Mouse (Mus musculus): ENCODE data around the gene Nup88. TPM values are rescaled to one million over a fixed set of nuclear protein-coding genes. Genes with fewer than 3 reads are reported as not detected.

Gene Nup88
- polyA plus RNA-seq, 1 experiment = 56.2 TPM

GRCm38 (mm10) chr11:70972586-70972985 is 2.8 kb upstream of the Nup88 start:
- peaks cover 7% of the 10 kb centered on the region; the same call in 1 of the 2 replicates for H3K4me1 ChIP-seq (ENCODE audit: control insufficient read depth, insufficient read depth, low read length)
- H3K27ac ChIP-seq (ENCODE audit: insufficient read depth, low read depth, low read length) = no peak overlapping the region
- TF ChIP-seq CTCF (IDR thresholded peaks at IDR 0.05; ENCODE audit: low read depth, low read length) (no peak), POLR2A (IDR thresholded peaks at IDR 0.05; ENCODE audit: borderline replicate concordance, low read depth, low read length) (no peak)
- no peak overlapping the region for H3K4me3 ChIP-seq (ENCODE audit: insufficient read depth, low read length)

GRCm38 (mm10) chr11:70970560-70971540 is 1.1 kb upstream of the Nup88 start:
- no peak for TF ChIP-seq CTCF (IDR thresholded peaks at IDR 0.05; ENCODE audit: low read depth, low read length)
- no peak for TF ChIP-seq POLR2A (IDR thresholded peaks at IDR 0.05; ENCODE audit: borderline replicate concordance, low read depth, low read length)

GRCm38 (mm10) chr11:70969271-70969794 is 440 bp downstream of the Nup88 start:
- peak overlapping the region; percentile 97 for H3K4me3 ChIP-seq (ENCODE audit: insufficient read depth, low read length)
- H3K27ac ChIP-seq (ENCODE audit: insufficient read depth, low read depth, low read length) = peak overlapping the region; percentile 75
- H3K4me1 ChIP-seq (ENCODE audit: control insufficient read depth, insufficient read depth, low read length) = peaks cover 11% of the 10 kb centered on the region
- TF ChIP-seq POLR2A (IDR thresholded peaks at IDR 0.05; ENCODE audit: borderline replicate concordance, low read depth, low read length) (no peak), CTCF (IDR thresholded peaks at IDR 0.05; ENCODE audit: low read depth, low read length) (no peak)

More at GRCm38 (mm10) chr11:70970560-70971540, 1.1 kb upstream of the Nup88 start:
- Histone ChIP-seq H3K4me1 (ENCODE audit: control insufficient read depth, insufficient read depth, low read length) (peaks cover 7% of the 10 kb centered on the region; the same call in 1 of the 2 replicates), H3K27ac (ENCODE audit: insufficient read depth, low read depth, low read length) (peak overlapping the region; percentile 83), H3K4me3 (ENCODE audit: insufficient read depth, low read length) (peak overlapping the region; percentile 91)

- Histone ChIP-seq H3K4me3 (ENCODE audit: insufficient read depth, low read length) (no peak overlapping the region), H3K27ac (ENCODE audit: insufficient read depth, low read depth, low read length) (no peak overlapping the region), H3K4me1 (ENCODE audit: control insufficient read depth, insufficient read depth, low read length) (peaks cover 12% of the 10 kb centered on the region)
- no peak for TF ChIP-seq CTCF (IDR thresholded peaks at IDR 0.05; ENCODE audit: low read depth, low read length)
- TF ChIP-seq POLR2A (IDR thresholded peaks at IDR 0.05; ENCODE audit: borderline replicate concordance, low read depth, low read length) = no peak
Measured at GRCm38 (mm10) chr11:70964222-70964907, 5.4 kb downstream of the Nup88 start.

GRCm38 (mm10) chr11:70960786-70961554 is 8.8 kb downstream of the Nup88 start:
- Histone ChIP-seq H3K27ac (ENCODE audit: insufficient read depth, low read depth, low read length) (no peak overlapping the region), H3K4me3 (ENCODE audit: insufficient read depth, low read length) (no peak overlapping the region), H3K4me1 (ENCODE audit: control insufficient read depth, insufficient read depth, low read length) (peaks cover 7% of the 10 kb centered on the region)
- TF ChIP-seq CTCF (IDR thresholded peaks at IDR 0.05; ENCODE audit: low read depth, low read length) = no peak
- no peak for TF ChIP-seq POLR2A (IDR thresholded peaks at IDR 0.05; ENCODE audit: borderline replicate concordance, low read depth, low read length)

- Histone ChIP-seq H3K4me1 (ENCODE audit: control insufficient read depth, insufficient read depth, low read length) (no peaks in the 10 kb centered on the region), H3K27ac (ENCODE audit: insufficient read depth, low read depth, low read length) (no peak overlapping the region), H3K4me3 (ENCODE audit: insufficient read depth, low read length) (no peak overlapping the region)
- no peak for TF ChIP-seq POLR2A (IDR thresholded peaks at IDR 0.05; ENCODE audit: borderline replicate concordance, low read depth, low read length)
- TF ChIP-seq CTCF (IDR thresholded peaks at IDR 0.05; ENCODE audit: low read depth, low read length) = no peak
Measured at GRCm38 (mm10) chr11:70954711-70955110, 15.1 kb downstream of the Nup88 start.

GRCm38 (mm10) chr11:70944935-70945817 is 24.6 kb downstream of the Nup88 start:
- no peak for TF ChIP-seq CTCF (IDR thresholded peaks at IDR 0.05; ENCODE audit: low read depth, low read length)
- TF ChIP-seq POLR2A (IDR thresholded peaks at IDR 0.05; ENCODE audit: borderline replicate concordance, low read depth, low read length) = no peak
- Histone ChIP-seq H3K4me3 (ENCODE audit: insufficient read depth, low read length) (no peak overlapping the region), H3K27ac (ENCODE audit: insufficient read depth, low read depth, low read length) (peak overlapping the region; percentile 86), H3K4me1 (ENCODE audit: control insufficient read depth, insufficient read depth, low read length) (peaks cover 18% of the 10 kb centered on the region)

- no peak overlapping the region for H3K4me3 ChIP-seq (ENCODE audit: insufficient read depth, low read length)
- no peak overlapping the region for H3K27ac ChIP-seq (ENCODE audit: insufficient read depth, low read depth, low read length)
- peaks cover 18% of the 10 kb centered on the region for H3K4me1 ChIP-seq (ENCODE audit: control insufficient read depth, insufficient read depth, low read length)
- TF ChIP-seq CTCF (IDR thresholded peaks at IDR 0.05; ENCODE audit: low read depth, low read length) = no peak
Measured at GRCm38 (mm10) chr11:70943651-70944050, 26.1 kb downstream of the Nup88 start.
